Mouse (Mus musculus): ENCODE measurements around the gene Ppp1r12a.

Gene Ppp1r12a

DNA sequence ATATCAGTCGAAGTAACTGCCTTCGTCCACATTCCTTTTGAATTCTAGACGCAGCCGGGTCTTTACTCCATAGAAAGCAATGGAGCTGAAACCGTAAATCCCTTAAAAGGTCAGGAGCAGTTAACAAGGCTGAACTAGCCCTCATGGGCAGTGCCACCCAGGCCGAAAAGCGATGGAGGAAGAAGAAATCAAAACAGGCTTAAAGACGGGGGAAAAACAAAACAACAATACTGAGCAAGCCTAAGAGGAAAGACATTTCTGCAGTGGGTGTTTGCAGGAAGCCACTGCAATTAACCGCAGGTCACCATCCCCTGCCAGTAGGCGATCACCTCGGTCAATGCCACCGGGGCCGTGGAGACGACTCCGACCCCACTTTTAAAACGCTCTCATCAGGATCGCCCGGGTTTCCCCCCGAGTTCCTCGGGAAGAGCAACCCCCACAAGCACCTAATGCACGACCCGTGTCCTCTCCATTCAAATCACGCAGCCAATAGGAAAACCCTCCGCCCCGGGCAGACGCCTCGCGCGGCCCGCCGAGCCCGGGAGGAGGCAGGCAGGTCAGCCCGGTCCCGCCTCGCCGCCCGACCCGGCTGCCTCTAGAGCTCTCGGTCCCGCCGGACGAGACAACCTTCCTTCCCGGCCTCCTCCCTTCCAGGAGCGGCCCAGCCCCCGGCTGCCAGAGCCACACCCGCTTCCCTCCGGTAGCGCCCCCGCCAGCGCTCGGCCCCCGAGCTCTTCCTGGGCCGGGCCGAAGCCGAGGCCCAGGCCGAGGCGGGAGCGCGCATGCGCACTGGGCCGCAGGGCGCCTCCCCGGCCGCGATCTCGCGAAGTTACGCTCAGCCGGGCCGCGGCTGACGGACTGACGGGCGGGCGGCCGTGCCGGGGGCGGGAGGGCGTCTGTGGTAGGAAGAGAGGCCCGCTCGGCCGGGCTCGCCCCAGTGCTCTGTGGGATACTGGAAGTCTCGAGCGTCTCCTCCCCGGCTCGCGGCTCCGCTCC lies at the start of gene Ppp1r12a:
TSS of gene Ppp1r12a (plus strand) at position 933 of the 996 bp plus-strand sequence.
- peak; percentile 96 for DNase-seq

DNA sequence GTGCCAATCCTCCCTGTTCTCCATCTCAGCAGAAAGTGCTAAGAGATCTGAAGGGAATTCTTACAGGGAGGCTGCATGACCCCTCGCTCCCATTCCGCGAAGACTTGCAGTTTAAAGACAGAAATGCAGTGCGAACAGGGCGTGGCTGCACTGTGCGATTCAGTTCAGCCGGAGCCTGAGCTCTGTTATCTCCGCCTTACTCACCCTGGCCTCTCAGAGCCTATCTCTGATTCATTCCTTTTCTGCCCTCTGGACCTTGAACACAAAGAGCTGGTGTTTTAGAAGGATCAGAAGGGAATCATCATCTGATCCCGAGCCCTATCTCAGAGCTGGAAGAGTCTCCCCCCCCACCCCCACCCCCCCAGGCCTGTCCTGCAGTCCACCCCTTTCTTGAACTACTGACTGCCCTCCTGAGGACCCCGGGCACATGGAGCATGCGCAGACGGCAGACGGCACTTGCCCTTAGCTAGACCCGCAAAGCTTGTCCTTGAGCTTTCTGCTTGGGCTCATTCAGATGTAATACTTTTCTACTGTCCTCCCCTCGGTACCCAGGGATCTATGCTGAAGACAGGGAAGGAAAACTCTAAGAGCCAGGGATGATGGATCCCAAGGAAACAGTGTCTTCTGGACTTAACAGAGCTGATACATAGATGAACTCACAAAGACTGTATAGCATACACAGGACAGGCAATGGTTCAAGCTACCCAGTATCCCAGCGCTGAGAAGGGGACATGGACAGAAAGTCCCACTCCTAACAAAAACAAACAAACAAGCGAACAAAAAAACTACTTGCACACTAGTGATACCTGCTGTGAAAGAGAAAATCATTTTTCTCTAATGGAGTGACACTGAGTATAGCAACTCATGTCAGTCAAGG lies 48.4 kb upstream of the Ppp1r12a start:
- DNase-seq: no peak

DNA sequence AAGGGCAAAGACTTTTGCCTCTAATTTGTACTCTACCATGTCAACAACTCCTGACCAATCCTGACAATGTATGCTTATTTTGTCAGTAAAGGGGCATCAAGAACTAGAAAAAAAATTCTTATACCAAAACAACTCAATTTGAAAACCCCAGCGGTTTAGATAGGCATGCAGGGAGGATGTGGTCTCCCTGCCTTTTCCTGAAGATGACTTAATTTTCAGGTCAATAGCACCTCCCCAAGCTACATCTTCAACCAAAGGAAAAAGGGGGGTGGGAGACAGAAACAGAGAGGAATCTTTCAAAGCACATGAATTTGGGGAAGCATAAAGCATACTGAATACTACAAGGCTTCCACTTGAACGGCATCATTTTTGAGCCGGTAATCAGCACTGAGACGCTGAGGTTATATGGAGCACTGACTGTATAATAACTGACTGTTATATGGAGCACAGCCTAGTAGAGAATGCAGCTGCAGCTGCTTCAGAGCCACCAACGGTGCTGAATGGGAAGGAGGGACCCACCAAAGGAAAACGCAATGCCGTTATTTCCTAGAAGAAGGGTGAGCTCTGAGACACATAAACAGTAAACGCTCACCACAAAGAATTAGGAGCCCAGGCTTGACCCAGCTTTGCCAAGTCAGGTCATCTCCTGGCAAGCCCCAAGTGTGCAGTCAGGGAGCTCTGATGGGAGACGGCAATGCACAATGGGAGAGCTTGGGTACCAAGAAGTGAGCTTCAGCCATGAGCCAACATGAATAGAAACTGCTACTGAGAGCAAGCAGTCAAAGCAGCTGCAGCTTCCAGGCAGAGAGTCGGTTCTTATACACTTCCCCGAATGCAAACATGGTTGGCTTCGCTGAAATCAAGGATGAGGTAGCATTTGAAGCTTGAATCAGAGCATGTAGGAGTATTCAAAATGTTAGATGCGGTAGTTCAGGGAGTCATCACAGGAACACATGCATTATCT lies 43.5 kb upstream of the Ppp1r12a start:
- DNase-seq: no peak

DNA sequence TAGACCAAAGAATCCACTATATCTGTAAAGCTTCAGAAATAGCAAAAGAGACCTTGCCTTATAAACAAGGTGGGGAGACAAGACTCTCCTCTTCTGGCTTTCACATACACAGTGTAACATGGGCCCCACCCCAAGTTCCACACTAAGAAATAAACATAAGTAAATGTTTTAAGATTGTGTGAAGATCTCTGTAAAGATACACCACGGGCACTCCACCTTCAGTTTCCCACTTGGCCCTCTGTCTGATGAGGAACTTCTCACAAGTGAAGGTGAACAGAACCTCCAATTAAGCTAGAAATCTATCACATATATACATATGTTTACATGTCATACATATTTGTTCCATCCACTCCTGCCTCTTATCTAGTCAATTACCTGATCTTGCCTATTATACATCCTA lies 42.6 kb upstream of the Ppp1r12a start:
- no peak for DNase-seq

DNA sequence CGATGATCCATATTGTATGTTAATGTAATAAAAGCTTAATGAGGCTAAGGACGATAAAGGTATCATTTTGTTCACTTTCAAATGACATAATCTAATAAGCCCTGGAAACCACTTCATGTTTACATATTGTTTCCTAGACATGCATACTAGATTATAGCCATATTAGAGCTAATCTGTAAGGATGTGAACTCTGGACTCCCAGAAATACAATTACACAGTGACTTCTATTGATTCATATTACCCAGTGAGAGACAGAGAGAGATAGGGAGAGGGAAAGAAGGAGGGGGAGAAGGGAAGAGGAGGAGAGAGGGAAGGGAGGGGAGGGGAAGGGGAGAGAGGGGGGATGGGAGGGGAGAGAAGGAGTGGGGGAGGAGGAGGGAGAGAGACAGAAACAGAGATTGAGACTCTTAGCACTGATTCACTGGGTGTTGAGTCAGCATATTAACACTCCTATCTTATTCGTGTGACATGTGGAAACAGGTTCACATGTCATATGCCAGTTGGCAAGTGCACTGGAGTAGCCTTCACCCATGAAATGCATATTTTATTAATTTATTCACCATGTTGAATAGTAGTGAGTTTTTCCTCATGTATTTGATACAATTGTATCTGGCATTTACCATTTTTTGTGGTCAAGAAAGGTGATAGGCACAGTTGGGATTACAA lies 36.9 kb upstream of the Ppp1r12a start:
- no peak for DNase-seq

DNA sequence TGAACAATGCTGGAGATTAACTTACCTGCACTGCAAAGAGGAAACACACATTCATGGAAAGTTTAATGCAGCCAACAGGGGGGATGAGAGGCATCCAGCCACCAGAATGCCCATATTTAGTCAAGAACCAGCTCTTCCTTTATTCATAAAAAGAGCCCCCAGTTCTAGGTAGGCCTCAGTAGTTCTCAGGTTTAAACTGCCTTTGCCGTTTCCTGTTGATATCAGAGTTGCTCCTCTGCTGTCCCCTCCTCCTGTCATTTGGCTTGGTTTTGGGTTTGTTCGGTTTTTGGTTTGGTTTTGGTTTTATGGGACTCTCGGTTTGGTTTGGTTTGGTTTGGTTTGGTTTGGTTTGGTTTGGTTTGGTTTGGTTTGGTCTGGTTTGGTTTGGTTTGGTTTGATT lies 32.8 kb upstream of the Ppp1r12a start:
- DNase-seq: no peak

DNA sequence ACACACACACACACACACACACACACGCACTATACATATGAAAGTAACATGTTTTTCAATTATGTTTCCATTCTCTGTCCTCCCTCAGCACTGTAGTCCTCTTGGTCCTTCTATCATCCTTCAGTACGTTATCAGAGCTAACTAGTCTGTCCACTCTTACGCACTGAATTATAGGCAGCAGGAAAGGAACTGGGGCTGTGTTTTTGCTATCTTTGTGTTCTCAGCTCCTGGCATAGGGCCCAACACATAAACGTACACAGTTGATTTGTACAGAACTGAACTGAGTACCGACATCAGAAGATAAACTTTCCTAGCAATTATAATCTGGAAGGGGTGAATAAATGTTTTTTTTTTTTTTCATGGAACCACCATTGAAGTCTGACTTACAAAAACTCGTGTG lies 30.1 kb upstream of the Ppp1r12a start:
- no peak for DNase-seq

DNA sequence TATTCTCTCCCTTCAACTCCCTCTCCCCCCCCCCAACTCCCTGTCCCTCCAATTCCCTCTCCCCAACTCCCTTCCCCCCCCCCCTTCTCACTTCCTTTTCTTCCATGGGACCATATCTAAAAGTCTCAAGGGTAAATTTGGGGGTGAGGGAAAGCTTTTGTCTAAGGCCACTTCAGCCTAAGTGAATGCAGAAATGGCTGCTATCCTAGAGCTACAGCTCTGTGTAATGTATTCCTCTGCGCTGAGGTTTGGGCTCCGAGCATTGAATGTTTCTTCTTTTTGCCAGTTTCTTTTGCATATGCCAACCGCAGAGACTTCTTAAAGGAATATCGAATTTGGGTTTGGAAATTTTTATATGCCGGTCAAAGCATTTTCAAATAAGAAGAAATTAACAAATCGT lies 28.7 kb upstream of the Ppp1r12a start:
- no peak for DNase-seq

DNA sequence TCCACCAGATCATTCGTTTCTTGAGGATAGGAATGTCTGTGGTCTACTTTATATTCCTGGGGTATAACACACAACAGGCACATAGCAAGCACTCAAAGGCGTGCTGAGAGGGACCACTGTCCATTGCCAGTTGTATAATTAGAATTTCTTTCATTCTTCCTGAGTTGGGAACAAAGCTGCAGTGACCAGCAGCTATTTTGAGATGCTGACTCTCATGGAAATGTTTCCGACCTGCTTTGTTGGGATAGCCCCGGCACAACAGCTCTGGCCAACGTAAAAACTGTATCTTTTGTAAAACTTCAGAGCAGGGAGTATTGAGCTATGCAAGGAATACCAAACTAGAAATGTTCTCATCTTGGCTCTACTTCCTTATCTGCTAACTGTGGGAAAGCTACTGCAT lies 28.2 kb upstream of the Ppp1r12a start:
- no peak for DNase-seq

DNA sequence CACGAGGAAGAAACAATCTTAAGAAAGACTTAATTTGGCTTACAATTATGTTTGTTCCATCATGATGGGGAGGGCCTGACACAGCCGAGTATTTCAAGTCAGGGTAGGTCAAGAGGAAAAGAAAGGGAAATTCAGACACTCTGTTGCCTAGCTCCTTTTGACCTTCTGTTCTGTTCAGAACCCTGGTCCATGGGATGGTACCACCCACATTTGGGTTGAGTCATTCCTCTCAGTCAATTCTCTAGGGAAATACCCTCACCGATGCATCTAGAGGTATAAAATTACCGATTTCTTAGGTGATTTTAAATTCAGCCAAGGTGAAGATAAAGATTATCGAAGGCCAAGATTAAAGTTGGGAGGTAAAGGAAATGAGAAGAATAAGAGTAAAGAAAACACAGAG lies 23.6 kb upstream of the Ppp1r12a start:
- no peak for DNase-seq

DNA sequence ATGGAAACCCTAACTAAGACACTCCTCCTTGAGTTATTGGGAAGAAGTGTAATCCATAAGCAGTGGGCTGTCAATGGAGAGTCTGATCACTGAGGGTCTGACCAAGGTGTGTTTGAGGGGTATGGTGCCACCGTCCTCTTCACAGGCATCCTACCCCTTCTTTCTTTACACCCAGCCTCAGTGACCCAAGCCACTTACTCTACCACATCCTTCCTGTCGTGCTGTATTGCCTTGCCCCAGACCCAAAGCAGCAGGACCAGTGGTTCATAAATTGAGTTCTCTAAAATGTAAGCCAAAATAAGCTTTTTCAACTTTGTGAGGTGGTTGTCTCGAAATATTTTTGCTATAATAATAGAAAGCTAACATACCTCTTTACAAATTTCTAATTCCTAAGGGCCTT lies 22.2 kb upstream of the Ppp1r12a start:
- no peak for DNase-seq

DNA sequence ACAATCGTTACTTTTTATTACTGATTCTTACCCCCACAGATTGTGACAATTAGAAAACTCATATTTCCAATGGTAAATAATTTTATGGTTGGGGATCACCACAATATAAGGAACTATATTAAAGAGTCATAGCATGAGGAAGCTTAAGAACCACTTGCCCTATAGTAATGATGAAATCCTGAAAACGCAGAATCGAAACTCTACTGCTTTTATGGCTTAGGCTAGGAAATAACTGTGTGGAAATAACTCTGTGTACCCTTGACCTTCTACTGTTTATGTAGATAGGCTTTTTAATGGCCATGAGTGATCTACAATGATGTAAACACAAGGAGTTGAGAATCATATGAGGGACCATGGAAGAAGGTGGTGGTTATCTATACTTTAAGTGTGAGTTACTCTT lies 21.3 kb upstream of the Ppp1r12a start:
- DNase-seq: no peak

DNA sequence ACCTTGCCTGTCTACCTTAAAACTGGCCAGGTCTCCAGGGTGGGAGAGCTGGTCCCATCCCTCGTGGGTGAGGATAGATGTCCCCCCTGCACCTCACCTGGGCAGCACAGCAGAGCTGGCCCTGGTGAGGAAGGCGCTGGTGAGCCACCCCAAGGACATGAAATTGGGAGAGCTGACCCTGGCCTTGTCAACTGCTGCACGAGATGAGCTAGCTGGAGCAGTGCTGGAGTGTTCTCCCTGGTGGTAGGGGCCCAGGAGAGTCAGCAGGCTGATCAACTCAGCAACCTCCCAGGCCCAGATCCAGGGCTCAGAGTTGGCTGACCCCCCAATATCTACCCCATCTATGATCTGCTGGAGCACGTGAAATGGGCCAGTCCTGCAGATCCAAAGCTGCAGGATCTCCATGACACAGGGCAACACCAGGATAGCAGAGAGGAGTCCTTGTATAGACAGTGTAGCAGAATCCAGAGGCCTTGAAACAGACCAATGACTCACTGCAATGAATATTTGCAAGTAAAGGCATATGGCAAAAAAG lies 17.9 kb upstream of the Ppp1r12a start:
- DNase-seq: no peak

DNA sequence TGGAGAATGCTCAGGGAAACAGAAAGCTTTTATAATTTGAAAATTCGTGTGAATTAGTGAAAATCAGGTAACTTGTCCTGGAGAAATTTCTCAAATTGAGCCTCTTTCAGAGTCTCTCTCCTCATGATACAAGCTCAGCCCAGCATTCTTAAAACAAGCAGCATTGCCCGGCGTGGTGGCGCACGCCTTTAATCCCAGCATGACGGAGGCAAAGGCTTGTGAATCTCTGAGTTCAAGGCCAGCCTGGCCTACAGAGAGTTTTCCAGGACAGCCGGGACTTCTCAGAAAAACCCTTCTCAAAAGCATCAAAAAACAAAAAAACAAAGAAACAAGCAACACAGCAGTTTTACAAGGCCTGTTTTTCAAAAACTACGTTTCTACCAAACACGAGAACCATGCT lies 16.3 kb upstream of the Ppp1r12a start:
- no peak for DNase-seq

DNA sequence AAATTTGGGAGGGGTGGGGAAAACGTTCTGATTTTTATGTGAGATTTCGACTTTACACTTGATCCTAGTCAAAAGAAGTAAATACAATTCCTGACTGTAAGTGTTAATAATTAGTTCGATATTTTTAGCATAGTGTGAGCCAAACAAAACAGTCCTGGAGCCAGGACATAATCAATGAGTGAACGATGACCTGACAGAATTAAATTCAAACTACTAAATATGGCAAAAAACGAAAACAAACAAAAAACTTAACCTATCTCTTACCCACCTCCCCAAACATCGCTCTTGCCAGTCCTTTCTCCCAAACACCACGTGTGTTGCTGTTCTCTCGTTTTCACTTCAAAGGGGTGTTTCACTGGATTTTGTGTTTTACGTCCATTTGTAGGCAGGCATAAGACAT lies 15.0 kb upstream of the Ppp1r12a start:
- DNase-seq: no peak

DNA sequence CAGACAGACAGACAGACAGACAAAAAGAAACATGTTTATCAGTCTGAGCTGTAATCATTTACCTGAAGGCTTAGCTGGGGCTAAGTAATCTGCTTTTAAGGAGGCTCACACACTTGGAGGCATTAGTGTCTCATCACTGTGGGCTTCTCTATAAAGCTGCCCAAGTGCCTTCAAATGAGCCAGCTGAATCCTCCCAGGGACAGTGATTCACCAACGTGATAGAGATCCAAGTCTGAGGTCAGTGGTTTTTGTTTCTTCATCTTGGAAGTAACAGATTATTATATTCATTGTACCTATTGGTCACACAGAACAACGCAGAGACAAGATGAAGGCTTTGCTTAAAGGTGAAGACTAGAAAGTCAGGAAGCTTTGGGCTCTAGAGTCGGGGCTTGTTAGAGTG lies 8.7 kb upstream of the Ppp1r12a start:
- DNase-seq: no peak

DNA sequence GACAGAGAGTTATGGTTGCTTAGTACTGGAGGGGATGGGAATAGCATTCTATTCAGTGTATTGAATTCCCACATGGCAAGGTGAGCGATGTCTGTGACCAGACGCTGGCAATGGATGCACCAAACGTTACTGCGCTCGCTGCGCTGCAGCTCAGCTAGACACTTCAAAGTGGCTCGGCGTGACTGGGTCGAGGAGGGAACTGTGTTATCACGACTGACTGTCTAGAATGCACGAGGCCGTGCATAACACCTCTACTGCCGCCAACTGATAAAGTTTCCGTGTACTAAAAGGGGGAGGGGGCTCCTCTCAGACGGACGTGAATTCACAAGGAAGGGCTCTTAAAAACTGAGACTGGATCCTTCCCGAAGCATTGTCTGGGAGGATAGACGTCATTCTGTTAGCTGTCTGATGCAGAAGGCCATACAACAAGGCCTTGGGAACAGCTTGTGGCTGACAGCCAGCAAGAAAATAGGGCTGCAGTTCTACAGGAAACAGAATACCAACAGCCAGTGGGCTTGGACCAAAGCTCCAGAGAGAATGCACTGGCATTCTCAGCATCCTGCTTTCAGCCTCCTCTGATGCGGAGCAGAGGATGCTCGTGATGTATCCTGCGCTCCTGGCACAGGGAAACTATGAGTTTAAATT lies 6.8 kb upstream of the Ppp1r12a start:
- DNase-seq: no peak

DNA sequence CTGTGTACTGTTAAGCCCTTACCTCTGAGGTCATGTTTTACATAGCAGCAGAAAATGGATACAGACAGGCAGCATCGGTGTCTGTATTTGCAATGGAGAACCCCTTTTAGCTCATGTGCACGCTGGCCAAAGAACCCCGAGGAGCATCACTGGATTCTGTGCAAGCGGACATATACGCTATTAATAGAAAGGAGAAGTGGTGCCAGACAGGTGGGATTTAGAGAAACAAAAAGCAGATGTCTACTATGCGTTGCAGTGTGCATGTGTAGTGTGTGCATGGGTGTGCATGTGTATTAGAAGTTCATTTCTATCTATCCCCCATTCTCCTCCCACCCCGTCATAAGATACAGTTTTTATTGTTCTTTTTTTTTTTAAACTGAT lies 6.3 kb upstream of the Ppp1r12a start:
- no peak for DNase-seq

DNA sequence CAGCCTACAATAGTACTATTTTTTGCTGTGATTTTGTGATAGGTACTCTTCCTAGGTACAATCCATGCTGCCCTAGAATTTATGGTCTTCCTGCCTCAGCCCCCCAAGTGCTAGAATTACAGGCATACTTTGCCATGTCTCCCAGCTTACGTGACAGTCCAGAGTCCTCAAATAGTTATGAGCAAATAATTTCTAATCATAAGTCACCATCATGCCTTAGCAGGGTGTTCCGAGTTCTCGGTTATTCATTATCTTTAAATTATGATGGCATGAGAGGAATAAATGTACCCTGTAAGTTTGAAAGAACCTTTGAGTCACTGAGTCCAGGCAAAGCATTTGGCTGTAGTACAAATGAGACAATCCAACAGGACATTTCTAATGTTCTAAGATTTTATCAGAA lies 5.9 kb upstream of the Ppp1r12a start:
- no peak for DNase-seq

DNA sequence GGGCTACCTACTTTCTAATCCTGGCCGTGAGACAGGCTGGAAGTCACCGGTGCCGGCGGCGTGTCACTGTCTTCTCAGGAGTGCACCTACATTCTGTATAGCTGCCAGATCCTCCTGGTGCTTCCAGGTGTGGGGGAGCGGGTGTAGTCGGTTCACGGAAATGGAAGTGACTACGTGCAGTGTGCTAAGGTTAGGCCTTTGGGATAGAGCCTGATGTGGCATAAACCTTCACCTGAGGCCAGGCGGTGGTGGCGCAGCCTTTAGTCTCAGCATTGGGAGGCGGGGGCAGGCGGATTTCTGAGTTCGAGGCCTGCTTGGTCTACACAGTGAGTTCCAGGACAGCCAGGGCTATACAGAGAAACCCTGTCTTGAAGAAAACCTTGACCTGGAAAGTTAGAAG lies 3.0 kb upstream of the Ppp1r12a start:
- no peak for DNase-seq

DNA sequence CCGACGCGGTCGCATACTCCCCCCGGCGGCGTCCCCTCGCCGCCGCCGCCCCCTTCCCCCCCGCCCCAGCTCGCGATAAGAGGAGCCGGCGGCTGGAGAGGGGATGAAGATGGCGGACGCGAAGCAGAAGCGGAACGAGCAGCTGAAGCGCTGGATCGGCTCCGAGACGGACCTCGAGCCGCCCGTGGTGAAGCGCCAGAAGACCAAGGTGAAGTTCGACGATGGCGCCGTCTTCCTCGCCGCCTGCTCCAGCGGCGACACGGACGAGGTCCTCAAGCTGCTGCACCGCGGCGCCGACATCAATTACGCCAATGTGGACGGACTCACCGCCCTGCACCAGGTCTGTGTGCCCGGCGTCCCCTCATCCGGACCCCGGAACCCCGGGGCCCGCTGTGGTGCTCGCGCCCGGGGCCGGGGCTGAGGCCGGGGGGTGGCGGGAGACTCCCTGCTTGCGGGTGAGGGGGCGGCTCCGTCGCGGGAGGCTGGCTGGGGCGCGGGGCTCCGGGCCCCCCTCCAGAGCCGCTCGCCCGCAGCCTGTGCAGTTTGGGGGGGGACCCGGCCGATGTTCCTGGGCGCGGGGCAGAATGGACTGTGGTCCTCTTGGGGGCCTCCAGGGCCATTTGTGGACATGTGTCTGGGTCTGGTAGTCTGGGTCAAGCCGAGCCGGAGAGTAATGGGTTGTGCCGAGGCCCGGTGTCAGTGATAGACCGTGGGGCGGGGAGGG lies 466 bp downstream of the Ppp1r12a start:
- DNase-seq: peak; percentile 44
